Mouse (Mus musculus): ENCODE data around the gene Ostf1. TPM values are rescaled to one million over a fixed set of nuclear protein-coding genes. Genes with fewer than 3 reads are reported as not detected.

Gene Ostf1
- total and polyA plus RNA-seq, 3 experiments: 110 to 175 (median 131) TPM

DNA sequence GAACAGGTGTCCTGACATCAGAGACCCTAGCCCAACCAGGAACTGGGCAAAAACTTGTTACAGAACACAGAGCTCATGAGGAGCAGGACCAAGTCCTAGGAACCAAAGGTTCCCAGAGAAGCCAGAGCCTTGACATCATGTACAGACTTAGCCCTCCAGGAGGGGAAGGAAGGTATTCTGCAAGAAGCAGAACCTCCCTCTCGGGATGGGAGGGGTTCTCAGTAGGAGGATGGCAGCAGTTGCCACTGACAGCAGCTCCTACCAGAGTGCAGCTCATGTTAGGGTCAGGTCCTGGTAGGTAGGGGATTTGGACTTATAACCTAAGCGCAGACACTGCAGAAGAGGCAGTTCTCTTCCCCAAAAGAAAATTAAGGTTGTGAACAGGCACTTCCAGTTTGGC lies 7.7 kb downstream of the Ostf1 start:
- H3K4me1 ChIP-seq (ENCODE audit: control insufficient read depth in 1 of 2, insufficient read depth in 2 of 2): peaks cover 25 to 76% of the 10 kb centered on the region in 2 experiments
- no peak overlapping the region for H3K4me2 ChIP-seq (ENCODE audit: insufficient read depth, low read depth, poor library complexity, severe bottlenecking)
- H3K36me3 ChIP-seq (replicated peaks in 1 of 2; ENCODE audit: control insufficient read depth in 1 of 2, insufficient read depth in 1 of 2, low read length in 1 of 2): peaks cover 0 to 6% of the 10 kb centered on the region in 2 experiments
- dilution Hi-C loops (cut with MboI; ENCODE audit: extremely low pct_ligation_motif_present, extremely low pct_unique_long_range_greater_than_20kb, low sequenced_read_pairs) (no loop called here), in situ Hi-C loops (cut with MboI; ENCODE audit: low pct_ligation_motif_present, low pct_unique_long_range_greater_than_20kb, low sequenced_read_pairs) (no loop called here)
- no peak overlapping the region for H3K9ac ChIP-seq (ENCODE audit: insufficient read depth, low read depth)
- H3K9me3 ChIP-seq (replicated peaks; ENCODE audit: low read length): no peaks in the 10 kb centered on the region
- peaks cover 65% of the 10 kb centered on the region for H3K79me2 ChIP-seq (replicated peaks; ENCODE audit: control insufficient read depth, extremely low read depth, insufficient read depth, poor library complexity, severe bottlenecking)
- TF ChIP-seq MAFK (IDR thresholded peaks at IDR 0.05; ENCODE audit: insufficient replicate concordance, low read length) (no peak), USF2 (conservative IDR thresholded peaks at IDR 0.05; ENCODE audit: low read depth, low read length) (no peak), NRF1 (IDR thresholded peaks at IDR 0.05; ENCODE audit: low read depth, low read length) (no peak), UBTF (IDR thresholded peaks at IDR 0.05; ENCODE audit: low read depth, low read length) (no peak), PAX5 (IDR thresholded peaks at IDR 0.05; ENCODE audit: low read length) (no peak), ZC3H11A (IDR thresholded peaks at IDR 0.05; ENCODE audit: low read depth, low read length) (no peak), E2F4 (IDR thresholded peaks at IDR 0.05; ENCODE audit: insufficient replicate concordance, low read depth, low read length) (no peak), JUND (conservative IDR thresholded peaks at IDR 0.05; ENCODE audit: low read depth, low read length) (no peak), POLR2AphosphoS2 (IDR thresholded peaks at IDR 0.05; ENCODE audit: low read depth, low read length) (no peak), SMC3 (IDR thresholded peaks at IDR 0.05; ENCODE audit: low read depth, low read length) (no peak), ZKSCAN1 (IDR thresholded peaks at IDR 0.05; ENCODE audit: borderline replicate concordance, low read depth, low read length) (no peak), ETS1 (conservative IDR thresholded peaks at IDR 0.05; ENCODE audit: low read depth, low read length) (no peak), ELF1 (IDR thresholded peaks at IDR 0.05; ENCODE audit: low read depth, low read length) (no peak), SIN3A (IDR thresholded peaks at IDR 0.05; ENCODE audit: low read length) (no peak), MEF2A (IDR thresholded peaks at IDR 0.05; ENCODE audit: borderline replicate concordance, low read depth, low read length) (no peak)
- H3K27me3 ChIP-seq (replicated peaks): no peaks in the 10 kb centered on the region
- no peak overlapping the region for H3K4me3 ChIP-seq (replicated peaks in 1 of 3; ENCODE audit: low read depth in 2 of 3, low read length in 2 of 3, poor library complexity in 1 of 3)
- DNase-seq (ENCODE audit: extremely low read depth): no peak
- H3K27ac ChIP-seq (ENCODE audit: insufficient read depth, low read depth): no peak overlapping the region

DNA sequence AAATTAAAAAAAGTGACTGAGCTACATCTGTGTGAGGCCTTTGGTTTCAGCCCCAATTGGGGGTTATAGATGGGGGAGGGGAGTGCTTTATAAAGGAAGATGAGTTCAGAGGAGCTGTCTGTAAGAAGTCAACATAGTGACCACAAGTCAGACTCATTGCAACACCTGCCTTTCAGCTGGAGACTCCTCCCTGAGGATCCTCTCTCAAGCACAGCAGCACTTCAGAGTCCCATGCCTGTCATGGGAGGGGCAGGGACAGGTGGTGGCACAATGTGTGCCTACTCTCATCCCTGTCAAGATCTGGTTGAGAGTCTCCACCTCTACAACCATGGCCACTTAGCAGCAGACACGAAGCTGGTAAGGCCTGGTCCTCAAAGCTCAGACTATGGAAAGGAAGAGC lies 11.9 kb downstream of the Ostf1 start:
- peaks cover 0 to 5% of the 10 kb centered on the region in 2 experiments for H3K36me3 ChIP-seq (replicated peaks in 1 of 2; ENCODE audit: control insufficient read depth in 1 of 2, insufficient read depth in 1 of 2, low read length in 1 of 2)
- dilution Hi-C loops (cut with MboI; ENCODE audit: extremely low pct_ligation_motif_present, extremely low pct_unique_long_range_greater_than_20kb, low sequenced_read_pairs) (no loop called here), in situ Hi-C loops (cut with MboI; ENCODE audit: low pct_ligation_motif_present, low pct_unique_long_range_greater_than_20kb, low sequenced_read_pairs) (no loop called here)
- peak; percentile 74 for DNase-seq (ENCODE audit: extremely low read depth)
- H3K4me2 ChIP-seq (ENCODE audit: insufficient read depth, low read depth, poor library complexity, severe bottlenecking): peak overlapping the region; percentile 25
- no peaks in the 10 kb centered on the region for H3K9me3 ChIP-seq (replicated peaks; ENCODE audit: low read length)
- 0 out of 2 replicates have a peak overlapping the region, but pooled peaks have one; percentile 1 for H3K9ac ChIP-seq (ENCODE audit: insufficient read depth, low read depth)
- H3K79me2 ChIP-seq (replicated peaks; ENCODE audit: control insufficient read depth, extremely low read depth, insufficient read depth, poor library complexity, severe bottlenecking): peaks cover 69% of the 10 kb centered on the region
- no peak overlapping the region for H3K4me3 ChIP-seq (replicated peaks in 1 of 3; ENCODE audit: low read depth in 2 of 3, low read length in 2 of 3, poor library complexity in 1 of 3)
- peak overlapping the region; percentile 65 for H3K27ac ChIP-seq (ENCODE audit: insufficient read depth, low read depth)
- H3K27me3 ChIP-seq (replicated peaks): no peaks in the 10 kb centered on the region
- H3K4me1 ChIP-seq (ENCODE audit: control insufficient read depth in 1 of 2, insufficient read depth in 2 of 2): peaks cover 39 to 93% of the 10 kb centered on the region in 2 experiments
- TF ChIP-seq SMC3 (IDR thresholded peaks at IDR 0.05; ENCODE audit: low read depth, low read length) (no peak), MYC (IDR thresholded peaks at IDR 0.05; ENCODE audit: low read depth, low read length) (no peak), ELF1 (IDR thresholded peaks at IDR 0.05; ENCODE audit: low read depth, low read length) (no peak), RCOR1 (conservative IDR thresholded peaks at IDR 0.05; ENCODE audit: low read depth, low read length) (no peak), ZC3H11A (IDR thresholded peaks at IDR 0.05; ENCODE audit: low read depth, low read length) (no peak), TCF12 (IDR thresholded peaks at IDR 0.05; ENCODE audit: low read depth, low read length) (no peak), NELFE (IDR thresholded peaks at IDR 0.05; ENCODE audit: low read depth, low read length) (no peak), UBTF (IDR thresholded peaks at IDR 0.05; ENCODE audit: low read depth, low read length) (no peak), MAZ (IDR thresholded peaks at IDR 0.05; ENCODE audit: low read depth, low read length) (no peak), NRF1 (IDR thresholded peaks at IDR 0.05; ENCODE audit: low read depth, low read length) (no peak), POLR2AphosphoS2 (IDR thresholded peaks at IDR 0.05; ENCODE audit: low read depth, low read length) (no peak), JUN (IDR thresholded peaks at IDR 0.05; ENCODE audit: insufficient read depth, low read depth, low read length) (no peak), ZKSCAN1 (IDR thresholded peaks at IDR 0.05; ENCODE audit: borderline replicate concordance, low read depth, low read length) (no peak), SIN3A (IDR thresholded peaks at IDR 0.05; ENCODE audit: low read length) (no peak), E2F4 (IDR thresholded peaks at IDR 0.05; ENCODE audit: insufficient replicate concordance, low read depth, low read length) (no peak), PAX5 (IDR thresholded peaks at IDR 0.05; ENCODE audit: low read length) (no peak), JUND (conservative IDR thresholded peaks at IDR 0.05; ENCODE audit: low read depth, low read length) (no peak), HCFC1 (IDR thresholded peaks at IDR 0.05; ENCODE audit: low read depth, low read length) (no peak), KAT2A (IDR thresholded peaks at IDR 0.05; ENCODE audit: insufficient replicate concordance, low read length) (no peak), POLR2A (IDR thresholded peaks at IDR 0.05; ENCODE audit: low read depth, low read length) (no peak), ETS1 (conservative IDR thresholded peaks at IDR 0.05; ENCODE audit: low read depth, low read length) (peak; percentile 68), ZMIZ1 (IDR thresholded peaks at IDR 0.05; ENCODE audit: low read depth, low read length) (no peak), MEF2A (IDR thresholded peaks at IDR 0.05; ENCODE audit: borderline replicate concordance, low read depth, low read length) (no peak), MAX (IDR thresholded peaks at IDR 0.05; ENCODE audit: low read length) (peak; percentile 39; the same call in 1 of the 2 replicates), USF1 (IDR thresholded peaks at IDR 0.05; ENCODE audit: low read depth, low read length) (no peak), USF2 (conservative IDR thresholded peaks at IDR 0.05; ENCODE audit: low read depth, low read length) (no peak), IRF4 (IDR thresholded peaks at IDR 0.05; ENCODE audit: low read depth, low read length) (no peak), MAFK (IDR thresholded peaks at IDR 0.05; ENCODE audit: insufficient replicate concordance, low read length) (no peak), CHD2 (IDR thresholded peaks at IDR 0.05; ENCODE audit: low read length) (peak; percentile 63; the same call in 1 of the 2 replicates)

Measured in CH12.LX (cell line).